Mouse (Mus musculus): ENCODE results near the gene Prr18. TPM values are rescaled to one million over a fixed set of nuclear protein-coding genes. Genes with fewer than 3 reads are reported as not detected.
A peak's percentile ranks its signal among the peaks of the same experiment; 100 is the strongest.

Prr18 gene
- total and polyA plus RNA-seq, 2 experiments from 2014 or later: 15.7 to 31.5 TPM

- ATAC-seq (ENCODE audit: low FRiP score): peak; percentile 63; the same call in 1 of the 2 replicates
- no peaks in the 10 kb centered on the region for H3K36me3 ChIP-seq (ENCODE audit: insufficient read depth, low read length)
- 0 out of 2 replicates have a peak, but pooled peaks cover 6% of the 10 kb centered on the region for H3K4me1 ChIP-seq (ENCODE audit: insufficient read depth, low read length)
- H3K27me3 ChIP-seq (ENCODE audit: insufficient read depth, low read length): no peaks in the 10 kb centered on the region; the same call in 1 of the 2 replicates
- 6% methylated on average over 27 of the region's 28 CpGs for WGBS
- peak overlapping the region; percentile 64 for H3K4me2 ChIP-seq (ENCODE audit: low read depth, low read length, poor library complexity, severe bottlenecking)
- peak overlapping the region; percentile 25 for H3K9ac ChIP-seq (replicated peaks; ENCODE audit: low read length, poor library complexity, severe bottlenecking)
- peak overlapping the region; percentile 32; the same call in 1 of the 2 replicates for H3K27ac ChIP-seq (ENCODE audit: low read depth, low read length)
- H3K4me3 ChIP-seq (ENCODE audit: low read depth, low read length): peak overlapping the region; percentile 38
- DNase-seq (ENCODE audit: low spot score): no peak
- no peaks in the 10 kb centered on the region for H3K9me3 ChIP-seq (ENCODE audit: low read length)
- TF ChIP-seq CTCF (IDR thresholded peaks at IDR 0.05): no peak
Measured at GRCm38 (mm10) chr17:8388990-8389789, 51.9 kb downstream of the Prr18 start.

GRCm38 (mm10) chr17:8389790-8390095 is 52.5 kb downstream of the Prr18 start:
- ATAC-seq (ENCODE audit: low FRiP score) (peak; percentile 13; the same call in 1 of the 2 replicates), DNase-seq (ENCODE audit: low spot score) (peak; percentile 40)
- H3K27me3 ChIP-seq (ENCODE audit: insufficient read depth, low read length): no peaks in the 10 kb centered on the region; the same call in 1 of the 2 replicates
- WGBS: 10% methylated on average over 10 of the region's 10 CpGs
- no peak overlapping the region for H3K27ac ChIP-seq (ENCODE audit: low read depth, low read length)
- H3K9ac ChIP-seq (replicated peaks; ENCODE audit: low read length, poor library complexity, severe bottlenecking): no peak overlapping the region
- H3K9me3 ChIP-seq (ENCODE audit: low read length): no peaks in the 10 kb centered on the region
- TF ChIP-seq CTCF (IDR thresholded peaks at IDR 0.05): peak; percentile 62
- peak overlapping the region; percentile 38; the same call in 1 of the 2 replicates for H3K4me3 ChIP-seq (ENCODE audit: low read depth, low read length)
- peak overlapping the region; percentile 64 for H3K4me2 ChIP-seq (ENCODE audit: low read depth, low read length, poor library complexity, severe bottlenecking)
- no peaks in the 10 kb centered on the region for H3K36me3 ChIP-seq (ENCODE audit: insufficient read depth, low read length)
- H3K4me1 ChIP-seq (ENCODE audit: insufficient read depth, low read length): 0 out of 2 replicates have a peak, but pooled peaks cover 6% of the 10 kb centered on the region

GRCm38 (mm10) chr17:8390487-8390886 is 53.2 kb downstream of the Prr18 start:
- no peaks in the 10 kb centered on the region for H3K9me3 ChIP-seq (ENCODE audit: low read length)
- no peaks in the 10 kb centered on the region; the same call in 1 of the 2 replicates for H3K27me3 ChIP-seq (ENCODE audit: insufficient read depth, low read length)
- DNase-seq (ENCODE audit: low spot score): no peak
- H3K4me3 ChIP-seq (ENCODE audit: low read depth, low read length): no peak overlapping the region
- H3K36me3 ChIP-seq (ENCODE audit: insufficient read depth, low read length): no peaks in the 10 kb centered on the region
- 59% methylated on average over 4 of the region's 4 CpGs for WGBS
- H3K9ac ChIP-seq (replicated peaks; ENCODE audit: low read length, poor library complexity, severe bottlenecking): no peak overlapping the region
- no peak for TF ChIP-seq CTCF (IDR thresholded peaks at IDR 0.05)
- no peak overlapping the region for H3K4me2 ChIP-seq (ENCODE audit: low read depth, low read length, poor library complexity, severe bottlenecking)
- no peak overlapping the region for H3K27ac ChIP-seq (ENCODE audit: low read depth, low read length)
- H3K4me1 ChIP-seq (ENCODE audit: insufficient read depth, low read length): 0 out of 2 replicates have a peak, but pooled peaks cover 6% of the 10 kb centered on the region
- ATAC-seq (ENCODE audit: low FRiP score): no peak

Other genes with a start within 250 kb of the Prr18 start
- 3.5 and 5.8 TPM in 2 replicates for gene Gm49673, start 189.7 kb upstream of the Prr18 start, total RNA-seq (2014; rRNA removed)
- gene Gm49673, start 189.7 kb upstream of the Prr18 start, polyA plus RNA-seq (2015; fragmentation: Nextera tagmentation; extraction: Ambion mirVana): 0.48 TPM in 1 of 2 replicates, not detected in the other
- gene Rnaset2a, start 189.4 kb upstream of the Prr18 start, total RNA-seq (2014; rRNA removed): 12.9 and 17.4 TPM in 2 replicates
- gene Rnaset2a, start 189.4 kb upstream of the Prr18 start, polyA plus RNA-seq (2015; fragmentation: Nextera tagmentation; extraction: Ambion mirVana): 12.6 and 15.1 TPM in 2 replicates
- gene Fgfr1op, start 172.0 kb upstream of the Prr18 start, total RNA-seq (2014; rRNA removed): 13.2 and 19.1 TPM in 2 replicates
- 16.6 and 17.9 TPM in 2 replicates for gene Fgfr1op, start 172.0 kb upstream of the Prr18 start, polyA plus RNA-seq (2015; fragmentation: Nextera tagmentation; extraction: Ambion mirVana)
- not detected in 2 replicates for gene Ccr6, start 101.4 kb upstream of the Prr18 start, total RNA-seq (2014; rRNA removed)
- gene Ccr6, start 101.4 kb upstream of the Prr18 start, polyA plus RNA-seq (2015; fragmentation: Nextera tagmentation; extraction: Ambion mirVana): not detected in 2 replicates
- gene Mpc1, start 54.6 kb upstream of the Prr18 start, total RNA-seq (2014; rRNA removed): 306 and 314 TPM in 2 replicates
- gene Mpc1, start 54.6 kb upstream of the Prr18 start, polyA plus RNA-seq (2015; fragmentation: Nextera tagmentation; extraction: Ambion mirVana): 494 and 535 TPM in 2 replicates
- 113 and 130 TPM in 2 replicates for gene Sft2d1, start 26.4 kb upstream of the Prr18 start, total RNA-seq (2014; rRNA removed)
- 221 and 235 TPM in 2 replicates for gene Sft2d1, start 26.4 kb upstream of the Prr18 start, polyA plus RNA-seq (2015; fragmentation: Nextera tagmentation; extraction: Ambion mirVana)
- gene T2, start 18.5 kb downstream of the Prr18 start, total RNA-seq (2014; rRNA removed): 0.38 and 2.1 TPM in 2 replicates
- gene T2, start 18.5 kb downstream of the Prr18 start, polyA plus RNA-seq (2015; fragmentation: Nextera tagmentation; extraction: Ambion mirVana): 0.81 and 0.90 TPM in 2 replicates
- gene T, start 97.0 kb downstream of the Prr18 start, total RNA-seq (2014; rRNA removed): 0.11 and 1.9 TPM in 2 replicates
- 0.25 and 0.35 TPM in 2 replicates for gene T, start 97.0 kb downstream of the Prr18 start, polyA plus RNA-seq (2015; fragmentation: Nextera tagmentation; extraction: Ambion mirVana)
- gene Pde10a, start 187.9 kb downstream of the Prr18 start, total RNA-seq (2014; rRNA removed): 40.3 and 42.3 TPM in 2 replicates
- 7.8 and 8.6 TPM in 2 replicates for gene Pde10a, start 187.9 kb downstream of the Prr18 start, polyA plus RNA-seq (2015; fragmentation: Nextera tagmentation; extraction: Ambion mirVana)
- not detected in 2 replicates for gene Gm17087, start 229.5 kb downstream of the Prr18 start, total RNA-seq (2014; rRNA removed)
- gene Gm17087, start 229.5 kb downstream of the Prr18 start, polyA plus RNA-seq (2015; fragmentation: Nextera tagmentation; extraction: Ambion mirVana): not detected in 2 replicates

Measured in midbrain, postnatal 0 days (tissue).